Mouse (Mus musculus) layer of hippocampus, adult 9-10 months (tissue): ENCODE results near the gene Baz1a.
"Not testable (repeated sequence)": the region's sequence is repeated elsewhere in the genome, so short reads cannot be mapped to it uniquely, and the experiment has no call there.

Source experiments
- DNase-seq: peaks from one replicate; pipeline ENCODE4 v3.0.0; 2022; ENCODE audit warnings: low spot score

The Baz1a gene

GRCm38 (mm10) chr12:54980939-54981338 is 33.2 kb downstream of the Baz1a start:
- no peak for DNase-seq

GRCm38 (mm10) chr12:54980532-54980931 is 33.6 kb downstream of the Baz1a start:
- no peak for DNase-seq

- DNase-seq: no peak
These were observed 45.1 kb downstream of the Baz1a start for GRCm38 (mm10) chr12:54969033-54969432.

GRCm38 (mm10) chr12:54965532-54966160 is 48.5 kb downstream of the Baz1a start:
- no peak for DNase-seq

- no peak for DNase-seq
These were observed 54.6 kb downstream of the Baz1a start for GRCm38 (mm10) chr12:54959569-54959968.

GRCm38 (mm10) chr12:54956974-54957373 is 57.2 kb downstream of the Baz1a start:
- no peak for DNase-seq

- no peak for DNase-seq
These were observed 57.7 kb downstream of the Baz1a start for GRCm38 (mm10) chr12:54956457-54956856.

- DNase-seq: no peak
These were observed 68.0 kb downstream of the Baz1a start for GRCm38 (mm10) chr12:54946116-54946515.

- DNase-seq: not testable (repeated sequence)
These were observed 71.5 kb downstream of the Baz1a start for GRCm38 (mm10) chr12:54942586-54943157.

- not testable (repeated sequence) for DNase-seq
These were observed 76.4 kb downstream of the Baz1a start for GRCm38 (mm10) chr12:54937581-54938343.

- no peak for DNase-seq
These were observed 103.8 kb downstream of the Baz1a start for GRCm38 (mm10) chr12:54910387-54910786.

- DNase-seq: not testable (repeated sequence)
These were observed 121.6 kb downstream of the Baz1a start for GRCm38 (mm10) chr12:54892559-54892958.

GRCm38 (mm10) chr12:54890426-54890825 is 123.7 kb downstream of the Baz1a start:
- DNase-seq: no peak

GRCm38 (mm10) chr12:54887580-54888127 is 126.5 kb downstream of the Baz1a start:
- no peak for DNase-seq

- peak; percentile 30 for DNase-seq
These were observed 134.5 kb downstream of the Baz1a start for GRCm38 (mm10) chr12:54879630-54880029.

GRCm38 (mm10) chr12:54879211-54879610 is 134.9 kb downstream of the Baz1a start:
- no peak for DNase-seq

GRCm38 (mm10) chr12:54877875-54878274 is 136.3 kb downstream of the Baz1a start:
- no peak for DNase-seq

- DNase-seq: no peak
These were observed 137.3 kb downstream of the Baz1a start for GRCm38 (mm10) chr12:54876879-54877278.

GRCm38 (mm10) chr12:54874711-54875110 is 139.4 kb downstream of the Baz1a start:
- DNase-seq: no peak

GRCm38 (mm10) chr12:54862606-54863535 is 151.3 kb downstream of the Baz1a start, which contains the start of gene Cfl2:
TSS of gene Cfl2 (minus strand) at chr12:54862877.
- peak; percentile 52 for DNase-seq

GRCm38 (mm10) chr12:54861991-54862605 is 152.1 kb downstream of the Baz1a start:
- peak; percentile 33 for DNase-seq
